Mouse (Mus musculus) limb, embryonic 14.5 days (tissue): Measurements from ENCODE around the gene Fam120a. TPM values are rescaled to one million over a fixed set of nuclear protein-coding genes. Genes with fewer than 3 reads are reported as not detected.

Source experiments
- ATAC-seq: fragments of 200-750 bp; cut with Nextera tagmentation; 2 replicates; pipeline ENCODE4 v1.8.0; 2017; ENCODE audit warnings: low read depth, moderate number of reproducible peaks, moderate TSS enrichment; ENCODE audit not compliant: low FRiP score
- DNase-seq: peaks from one replicate; pipeline ENCODE4 v3.0.0-alpha.2; 2015; ENCODE audit warnings: low spot score
- H3K27ac ChIP-seq: fragments of 300-500 bp; sonication (generic); replicated peaks from 2 replicates; pipeline ENCODE4 v1.5.1; 2014; ENCODE audit warnings: low read depth, mild to moderate bottlenecking, low read length, moderate library complexity, mixed read lengths
- H3K27me3 ChIP-seq: fragments of 300-500 bp; sonication (generic); 2 replicates; pipeline ENCODE4 v1.6.1; 2014; ENCODE audit warnings: low read length, mixed read lengths; ENCODE audit not compliant: control insufficient read depth, insufficient read depth
- H3K36me3 ChIP-seq: fragments of 300-500 bp; sonication (generic); 2 replicates; pipeline ENCODE4 v1.6.1; 2014; ENCODE audit warnings: mild to moderate bottlenecking, low read length, moderate library complexity, mixed read lengths; ENCODE audit not compliant: control insufficient read depth, insufficient read depth
- H3K4me1 ChIP-seq: fragments of 300-500 bp; sonication (generic); 2 replicates; pipeline ENCODE4 v1.6.1; 2014; ENCODE audit warnings: antibody characterized with exemption, low read length, mixed read lengths; ENCODE audit not compliant: control insufficient read depth, insufficient read depth
- H3K4me2 ChIP-seq: fragments of 300-500 bp; sonication (generic); replicated peaks from 2 replicates; pipeline ENCODE4 v1.6.1; 2014; ENCODE audit warnings: low read depth, mild to moderate bottlenecking, low read length, moderate library complexity; ENCODE audit not compliant: severe bottlenecking
- H3K4me3 ChIP-seq: fragments of 300-500 bp; sonication (generic); replicated peaks from 2 replicates; pipeline ENCODE4 v1.5.1; 2014; ENCODE audit warnings: low read length
- H3K9ac ChIP-seq: fragments of 300-500 bp; sonication (generic); 2 replicates; pipeline ENCODE4 v1.6.1; 2014; ENCODE audit warnings: mild to moderate bottlenecking, low read depth, low read length, moderate library complexity; ENCODE audit not compliant: severe bottlenecking
- H3K9me3 ChIP-seq: fragments of 300-500 bp; sonication (generic); 2 replicates; pipeline ENCODE4 v1.6.1; 2016; ENCODE audit warnings: low read length; ENCODE audit not compliant: control insufficient read depth
- POLR2A ChIP-seq: fragments of 200-500 bp; IDR thresholded peaks from 2 replicates; pipeline ENCODE4 v1.8.0; 2012; ENCODE audit warnings: inconsistent platforms, mild to moderate bottlenecking, moderate library complexity, borderline replicate concordance; ENCODE audit not compliant: insufficient read depth, insufficient read length; ENCODE audit errors: extremely low read depth
- WGBS: fragments of 180-500 bp; shearing (Covaris S2); extraction: QIAGEN DNeasy Blood & Tissue Kit; methylation state at CpG from one replicate; pipeline ENCODE4 v1.1.7; 2014; 5-methylcytosine and 5-hydroxymethylcytosine counted together
- polyA plus RNA-seq, 2 experiments: library from polyadenylated mRNA; depleted of rRNA in 1 of 2; stranded (reverse) in 1 of 2; unstranded in 1 of 2; fragments of >200 nt; fragmentation: Nextera tagmentation in 1 of 2; extraction: Ambion mirVana in 1 of 2; gene quantifications; 2 replicates each; pipeline versions ENCODE4 v1.2.1 to v1.2.3; 2012 to 2014

Gene Fam120a
- polyA plus RNA-seq, 2 experiments: 37.6 to 104 TPM

DNA sequence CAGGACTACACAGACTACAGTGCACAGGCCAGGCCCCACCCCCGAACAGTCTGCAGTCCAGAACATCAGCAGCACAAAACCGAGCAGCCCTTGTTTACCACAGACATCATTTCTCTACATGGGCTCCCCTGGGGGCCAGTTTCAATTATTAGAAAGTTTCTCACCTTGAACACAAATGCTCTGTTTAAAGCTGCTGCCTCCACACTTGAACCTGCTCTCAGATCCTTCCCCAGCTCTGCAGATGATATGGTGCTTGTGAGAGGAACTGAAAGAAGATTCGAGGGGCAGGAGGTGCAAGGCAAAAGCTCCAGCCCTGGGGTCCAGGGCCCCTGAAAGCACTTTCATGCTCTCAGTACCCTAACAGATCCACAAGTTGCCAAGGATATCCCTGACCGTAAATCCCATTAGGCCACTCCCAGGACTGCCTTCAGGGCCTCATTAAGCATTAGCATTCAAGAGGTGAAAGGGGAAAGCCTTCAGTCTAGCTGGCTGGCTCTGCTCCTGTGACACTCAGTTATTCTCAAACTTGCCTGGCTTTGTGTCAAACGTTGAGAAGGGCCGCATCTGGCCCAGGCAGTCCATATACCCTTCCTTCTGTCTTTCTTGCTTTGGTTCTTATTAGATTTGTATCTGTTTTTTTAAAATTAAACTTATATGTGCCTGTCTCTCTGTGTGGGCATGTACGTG, 110.4 kb downstream of the Fam120a start:
- Histone ChIP-seq H3K27ac (no peak overlapping the region), H3K9me3 (no peaks in the 10 kb centered on the region), H3K4me3 (no peak overlapping the region), H3K4me1 (peaks cover 30% of the 10 kb centered on the region), H3K9ac (peak overlapping the region; percentile 3; the same call in 1 of the 2 replicates), H3K27me3 (no peaks in the 10 kb centered on the region), H3K36me3 (no peaks in the 10 kb centered on the region), H3K4me2 (no peak overlapping the region)
- ATAC-seq: no peak
- no peak for DNase-seq
- WGBS: 31% methylated on average over 7 of the region's 7 CpGs
- TF ChIP-seq POLR2A: no peak

DNA sequence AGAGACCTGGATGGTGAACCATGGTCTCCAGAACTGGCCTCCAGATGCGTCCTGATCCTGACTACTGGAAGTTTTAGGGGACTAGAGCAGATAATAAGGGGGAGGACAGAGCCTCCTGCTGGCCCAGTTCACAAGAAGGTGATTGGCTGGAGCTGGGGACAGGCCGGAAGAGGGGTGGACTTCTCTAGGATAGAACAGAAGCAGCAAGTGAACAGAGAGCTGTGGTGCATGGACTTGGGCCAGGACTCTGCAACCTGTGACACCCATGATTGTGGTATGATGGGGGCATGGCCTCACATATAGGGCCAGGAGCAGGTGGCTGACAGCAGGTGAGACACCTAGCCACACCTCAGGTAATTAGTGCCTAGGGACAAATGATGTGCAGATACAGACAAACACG, 113.9 kb downstream of the Fam120a start:
- ATAC-seq (no peak), DNase-seq (no peak)
- Histone ChIP-seq H3K4me2 (no peak overlapping the region), H3K4me1 (peaks cover 38% of the 10 kb centered on the region), H3K9me3 (no peaks in the 10 kb centered on the region), H3K4me3 (no peak overlapping the region), H3K27ac (peak overlapping the region; percentile 28; the same call in 1 of the 2 replicates), H3K27me3 (no peaks in the 10 kb centered on the region), H3K36me3 (no peaks in the 10 kb centered on the region), H3K9ac (no peak overlapping the region)
- WGBS: 43% methylated on average over 3 of the region's 3 CpGs
- TF ChIP-seq POLR2A: no peak

DNA sequence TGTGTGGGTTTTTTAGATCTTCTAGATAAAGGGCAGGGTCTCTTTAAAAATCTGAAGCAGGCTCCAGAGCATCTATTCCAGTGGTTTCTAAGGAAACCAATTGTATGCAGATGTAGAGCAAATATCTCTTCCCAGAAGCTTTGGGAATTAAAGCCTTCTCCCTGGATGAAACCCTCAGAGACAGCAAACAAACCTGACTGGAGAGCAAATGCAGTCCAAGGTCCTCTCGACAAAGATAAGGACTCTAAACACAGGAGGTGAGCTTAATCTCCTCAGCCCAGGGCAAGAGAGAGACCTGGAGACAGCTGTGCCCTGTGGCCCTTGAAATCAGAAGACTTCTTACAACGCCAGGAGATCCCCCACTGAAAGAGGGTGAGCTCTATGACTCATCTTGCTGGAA, 114.3 kb downstream of the Fam120a start:
- Histone ChIP-seq H3K4me3 (no peak overlapping the region), H3K27ac (0 out of 2 replicates have a peak overlapping the region, but pooled peaks have one; percentile 28), H3K9me3 (no peaks in the 10 kb centered on the region), H3K36me3 (0 out of 2 replicates have a peak, but pooled peaks cover 2% of the 10 kb centered on the region), H3K9ac (no peak overlapping the region), H3K4me2 (no peak overlapping the region), H3K4me1 (peaks cover 34% of the 10 kb centered on the region), H3K27me3 (no peaks in the 10 kb centered on the region)
- 21% methylated on average over 2 of the region's 2 CpGs for WGBS
- TF ChIP-seq POLR2A: no peak
- DNase-seq (no peak), ATAC-seq (no peak)

DNA sequence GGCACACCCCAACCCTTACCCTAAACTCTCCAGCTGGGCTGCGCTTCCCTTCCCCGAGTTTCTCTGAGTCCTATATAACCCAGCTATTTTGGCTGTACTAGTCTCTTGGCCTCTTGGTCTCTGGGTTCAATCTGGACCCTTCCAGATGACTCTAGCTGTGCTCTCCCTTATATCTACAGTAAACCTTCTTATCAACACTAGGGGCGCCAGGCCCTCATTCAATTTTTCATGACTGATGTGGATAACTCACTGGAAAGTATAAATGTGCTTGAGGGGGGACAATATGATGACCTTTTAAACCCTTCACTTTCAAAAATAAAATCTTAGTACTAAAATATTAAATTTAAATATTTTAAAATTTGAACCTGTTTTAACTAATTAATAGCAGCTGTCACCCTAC, 115.0 kb downstream of the Fam120a start:
- Histone ChIP-seq H3K4me1 (peaks cover 30% of the 10 kb centered on the region), H3K9ac (no peak overlapping the region), H3K9me3 (no peaks in the 10 kb centered on the region), H3K27me3 (no peaks in the 10 kb centered on the region), H3K4me2 (no peak overlapping the region), H3K36me3 (0 out of 2 replicates have a peak, but pooled peaks cover 6% of the 10 kb centered on the region), H3K27ac (no peak overlapping the region), H3K4me3 (no peak overlapping the region)
- no peak for DNase-seq
- no peak for TF ChIP-seq POLR2A
- ATAC-seq: no peak
- 59% methylated on average over 3 of the region's 3 CpGs for WGBS

DNA sequence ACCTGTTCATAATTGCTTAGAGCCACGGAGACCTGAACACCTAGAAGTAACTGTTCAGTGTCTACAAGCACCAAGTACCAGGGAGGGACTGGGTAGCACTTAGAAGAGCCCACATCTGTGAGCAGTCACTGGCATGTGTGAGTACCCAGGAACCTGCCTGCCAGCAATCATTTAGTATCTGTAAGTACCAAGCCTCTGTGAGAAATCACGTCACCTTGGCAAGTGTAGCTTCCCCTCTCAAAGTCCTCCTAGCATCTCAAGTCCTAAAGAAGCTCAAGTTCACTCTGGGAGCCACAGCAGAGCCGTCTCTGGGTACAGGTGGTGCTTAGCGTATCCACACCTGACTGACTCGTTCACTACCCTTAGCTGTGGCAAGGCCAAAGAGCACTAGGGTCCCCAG, 116.1 kb downstream of the Fam120a start:
- Histone ChIP-seq H3K36me3 (0 out of 2 replicates have a peak, but pooled peaks cover 6% of the 10 kb centered on the region), H3K4me3 (no peak overlapping the region), H3K27me3 (no peaks in the 10 kb centered on the region), H3K4me1 (peaks cover 19% of the 10 kb centered on the region), H3K9ac (no peak overlapping the region), H3K27ac (no peak overlapping the region), H3K4me2 (no peak overlapping the region), H3K9me3 (no peaks in the 10 kb centered on the region)
- no peak for TF ChIP-seq POLR2A
- DNase-seq (no peak), ATAC-seq (no peak)
- WGBS: 92% methylated on average over 5 of the region's 5 CpGs
